Mouse (Mus musculus): Measurements from ENCODE around the gene Gm21985. TPM values are rescaled to one million over a fixed set of nuclear protein-coding genes. Genes with fewer than 3 reads are reported as not detected.
"Not testable (repeated sequence)": the region's sequence is repeated elsewhere in the genome, so short reads cannot be mapped to it uniquely, and the experiment has no call there.

Gene Gm21985
- polyA plus RNA-seq, 1 experiment from 2014 or later: not detected

- peak overlapping the region; percentile 78; the same call in 1 of the 2 replicates for H3K4me3 ChIP-seq (replicated peaks)
- peaks cover 8% of the 10 kb centered on the region for H3K4me1 ChIP-seq
- H3K9ac ChIP-seq: no peak overlapping the region
- H3K9me3 ChIP-seq: no peaks in the 10 kb centered on the region
- H3K27ac ChIP-seq: no peak overlapping the region
- no peaks in the 10 kb centered on the region for H3K36me3 ChIP-seq
- 67% methylated on average over 8 of the region's 8 CpGs for WGBS
- peak overlapping the region; percentile 76 for H3K4me2 ChIP-seq
- no peaks in the 10 kb centered on the region for H3K27me3 ChIP-seq (replicated peaks)
- ATAC-seq (ENCODE audit: insufficient read depth, low FRiP score, low read depth): no peak
Measured at GRCm38 (mm10) chr2:112267547-112268269, 1.6 kb downstream of the Gm21985 start.

- H3K4me1 ChIP-seq: no peaks in the 10 kb centered on the region
- no peak overlapping the region for H3K27ac ChIP-seq
- H3K27me3 ChIP-seq (replicated peaks): no peaks in the 10 kb centered on the region
- no peak overlapping the region for H3K9ac ChIP-seq
- no peak overlapping the region for H3K4me2 ChIP-seq
- ATAC-seq (ENCODE audit: insufficient read depth, low FRiP score, low read depth): no peak
- H3K36me3 ChIP-seq: no peaks in the 10 kb centered on the region
- H3K9me3 ChIP-seq: no peaks in the 10 kb centered on the region
- H3K4me3 ChIP-seq (replicated peaks): no peak overlapping the region
- WGBS: 78% methylated on average over 2 of the region's 2 CpGs
Measured at GRCm38 (mm10) chr2:112270011-112270410, 3.9 kb downstream of the Gm21985 start.

DNA sequence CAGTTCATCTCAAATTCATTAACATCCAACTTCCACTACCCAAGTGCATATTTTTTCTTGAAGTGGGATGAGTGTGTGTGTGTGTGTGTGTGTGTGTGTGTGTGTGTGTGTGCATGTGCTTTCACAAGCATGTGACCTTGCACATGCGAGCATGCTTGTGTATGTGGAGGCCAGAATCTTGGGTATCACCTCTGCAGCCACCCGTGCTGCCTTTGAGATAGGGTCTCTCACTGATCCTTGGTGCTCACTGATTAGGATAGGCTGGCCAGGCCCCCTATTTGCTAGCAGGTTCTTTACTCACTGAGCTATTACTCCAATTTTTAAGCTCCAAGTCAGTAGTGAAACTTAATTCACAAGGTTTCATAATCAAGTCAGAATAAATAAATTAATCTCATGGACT is 6.8 kb downstream of the Gm21985 start:
- 72% methylated on average over 2 of the region's 2 CpGs for WGBS
- ATAC-seq (ENCODE audit: insufficient read depth, low FRiP score, low read depth): no peak
- no peak overlapping the region for H3K27ac ChIP-seq

GRCm38 (mm10) chr2:112273474-112273873 is 7.4 kb downstream of the Gm21985 start:
- H3K9me3 ChIP-seq: no peaks in the 10 kb centered on the region
- no peak overlapping the region for H3K9ac ChIP-seq
- H3K4me2 ChIP-seq: no peak overlapping the region
- 83% methylated on average over 6 of the region's 6 CpGs for WGBS
- H3K27me3 ChIP-seq (replicated peaks): no peaks in the 10 kb centered on the region
- ATAC-seq (ENCODE audit: insufficient read depth, low FRiP score, low read depth): no peak
- no peaks in the 10 kb centered on the region for H3K4me1 ChIP-seq
- no peak overlapping the region for H3K4me3 ChIP-seq (replicated peaks)
- H3K36me3 ChIP-seq: no peaks in the 10 kb centered on the region
- H3K27ac ChIP-seq: no peak overlapping the region

More for the DNA sequence above, 6.8 kb downstream of the Gm21985 start:
- Histone ChIP-seq H3K27me3 (replicated peaks) (no peaks in the 10 kb centered on the region), H3K4me2 (no peak overlapping the region), H3K9me3 (no peaks in the 10 kb centered on the region), H3K36me3 (no peaks in the 10 kb centered on the region), H3K4me3 (replicated peaks) (no peak overlapping the region), H3K9ac (no peak overlapping the region), H3K4me1 (no peaks in the 10 kb centered on the region)

- no peaks in the 10 kb centered on the region for H3K27me3 ChIP-seq (replicated peaks)
- no peaks in the 10 kb centered on the region for H3K4me1 ChIP-seq
- no peaks in the 10 kb centered on the region for H3K9me3 ChIP-seq
- H3K9ac ChIP-seq: no peak overlapping the region
- no peaks in the 10 kb centered on the region for H3K36me3 ChIP-seq
- 83% methylated on average over 3 of the region's 3 CpGs for WGBS
- ATAC-seq (ENCODE audit: insufficient read depth, low FRiP score, low read depth): no peak
- no peak overlapping the region for H3K4me2 ChIP-seq
- no peak overlapping the region for H3K27ac ChIP-seq
- no peak overlapping the region for H3K4me3 ChIP-seq (replicated peaks)
Measured at GRCm38 (mm10) chr2:112276870-112277269, 10.8 kb downstream of the Gm21985 start.

- ATAC-seq (ENCODE audit: insufficient read depth, low FRiP score, low read depth): no peak
- H3K4me3 ChIP-seq (replicated peaks): no peak overlapping the region
- H3K27me3 ChIP-seq (replicated peaks): no peaks in the 10 kb centered on the region
- no peak overlapping the region for H3K27ac ChIP-seq
- H3K36me3 ChIP-seq: no peaks in the 10 kb centered on the region
- H3K4me1 ChIP-seq: no peaks in the 10 kb centered on the region
- WGBS: 89% methylated on average over 1 of the region's 1 CpGs
- no peak overlapping the region for H3K9ac ChIP-seq
- H3K9me3 ChIP-seq: no peaks in the 10 kb centered on the region
- no peak overlapping the region for H3K4me2 ChIP-seq
Measured at GRCm38 (mm10) chr2:112282846-112283245, 16.7 kb downstream of the Gm21985 start.

- H3K27ac ChIP-seq: no peak overlapping the region
- peak overlapping the region; percentile 56 for H3K4me3 ChIP-seq (replicated peaks)
- H3K4me2 ChIP-seq: peak overlapping the region; percentile 92
- H3K9ac ChIP-seq: peak overlapping the region; percentile 63
- H3K4me1 ChIP-seq: no peaks in the 10 kb centered on the region
- no peaks in the 10 kb centered on the region for H3K27me3 ChIP-seq (replicated peaks)
- no peaks in the 10 kb centered on the region for H3K9me3 ChIP-seq
- H3K36me3 ChIP-seq: no peaks in the 10 kb centered on the region
- 2% methylated on average over 21 of the region's 21 CpGs for WGBS
- peak; percentile 93 for ATAC-seq (ENCODE audit: insufficient read depth, low FRiP score, low read depth)
Measured at GRCm38 (mm10) chr2:112284363-112285030, 18.4 kb downstream of the Gm21985 start.

DNA sequence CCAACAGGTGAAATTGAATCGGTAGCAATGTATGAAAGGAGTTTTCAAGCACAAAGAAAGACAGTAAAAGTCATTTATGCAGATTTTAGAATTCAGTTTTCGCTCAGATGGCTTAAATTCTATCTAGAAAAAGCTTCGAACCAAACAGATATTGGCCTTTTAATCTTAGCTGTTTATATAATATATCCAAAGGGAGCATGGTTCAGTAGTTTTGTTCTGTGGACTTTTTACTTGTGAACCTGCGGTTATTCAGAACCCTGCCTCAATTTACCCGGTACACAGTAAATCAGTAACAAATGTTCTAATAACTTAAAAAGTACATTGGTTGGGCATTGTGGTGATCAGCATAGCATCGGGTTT is 18.9 kb downstream of the Gm21985 start:
- Histone ChIP-seq H3K9me3 (no peaks in the 10 kb centered on the region), H3K4me2 (peak overlapping the region; percentile 92), H3K27me3 (replicated peaks) (no peaks in the 10 kb centered on the region), H3K27ac (no peak overlapping the region), H3K36me3 (no peaks in the 10 kb centered on the region), H3K9ac (no peak overlapping the region), H3K4me1 (no peaks in the 10 kb centered on the region), H3K4me3 (replicated peaks) (peak overlapping the region; percentile 56)
- ATAC-seq (ENCODE audit: insufficient read depth, low FRiP score, low read depth): no peak
- WGBS: 42% methylated on average over 6 of the region's 6 CpGs

DNA sequence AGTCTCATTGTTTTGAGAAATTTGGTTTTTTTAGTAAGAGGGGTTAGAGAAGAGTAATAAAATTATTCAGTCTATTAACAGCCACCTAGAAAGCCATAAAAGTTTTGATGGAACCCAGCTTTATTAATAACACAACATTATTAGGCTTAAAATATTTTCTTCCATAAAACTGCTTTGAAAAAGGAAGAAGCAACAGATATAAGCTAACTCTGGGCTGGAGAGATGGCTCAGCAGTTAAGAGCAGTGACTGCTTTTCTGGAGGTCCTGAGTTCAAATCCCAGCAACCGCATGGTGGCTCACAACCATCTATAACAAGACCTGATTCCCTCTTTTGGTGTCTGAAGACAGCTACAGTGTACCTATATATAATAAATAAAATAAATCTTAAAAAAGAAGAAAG is 19.9 kb downstream of the Gm21985 start:
- not testable (repeated sequence) for H3K27ac ChIP-seq; H3K27me3 ChIP-seq (replicated peaks); H3K36me3 ChIP-seq; H3K9ac ChIP-seq; H3K4me1 ChIP-seq; ATAC-seq (ENCODE audit: insufficient read depth, low FRiP score, low read depth); H3K9me3 ChIP-seq; H3K4me2 ChIP-seq; H3K4me3 ChIP-seq (replicated peaks)
- WGBS: 95% methylated on average over 1 of the region's 1 CpGs

GRCm38 (mm10) chr2:112287059-112287458 is 20.9 kb downstream of the Gm21985 start:
- H3K9me3 ChIP-seq: no peaks in the 10 kb centered on the region
- H3K27me3 ChIP-seq (replicated peaks): no peaks in the 10 kb centered on the region
- no peaks in the 10 kb centered on the region for H3K36me3 ChIP-seq
- H3K4me2 ChIP-seq: no peak overlapping the region
- peak; percentile 83 for ATAC-seq (ENCODE audit: insufficient read depth, low FRiP score, low read depth)
- H3K4me3 ChIP-seq (replicated peaks): no peak overlapping the region
- WGBS: 54% methylated on average over 4 of the region's 4 CpGs
- 0 out of 2 replicates have a peak overlapping the region, but pooled peaks have one; percentile 16 for H3K27ac ChIP-seq
- no peaks in the 10 kb centered on the region for H3K4me1 ChIP-seq
- H3K9ac ChIP-seq: no peak overlapping the region

GRCm38 (mm10) chr2:112289507-112289906 is 23.4 kb downstream of the Gm21985 start:
- no peaks in the 10 kb centered on the region for H3K9me3 ChIP-seq
- H3K27me3 ChIP-seq (replicated peaks): no peaks in the 10 kb centered on the region
- H3K4me2 ChIP-seq: no peak overlapping the region
- H3K4me1 ChIP-seq: no peaks in the 10 kb centered on the region
- 78% methylated on average over 3 of the region's 3 CpGs for WGBS
- ATAC-seq (ENCODE audit: insufficient read depth, low FRiP score, low read depth): no peak
- no peak overlapping the region for H3K9ac ChIP-seq
- no peaks in the 10 kb centered on the region for H3K36me3 ChIP-seq
- H3K4me3 ChIP-seq (replicated peaks): no peak overlapping the region
- no peak overlapping the region for H3K27ac ChIP-seq

DNA sequence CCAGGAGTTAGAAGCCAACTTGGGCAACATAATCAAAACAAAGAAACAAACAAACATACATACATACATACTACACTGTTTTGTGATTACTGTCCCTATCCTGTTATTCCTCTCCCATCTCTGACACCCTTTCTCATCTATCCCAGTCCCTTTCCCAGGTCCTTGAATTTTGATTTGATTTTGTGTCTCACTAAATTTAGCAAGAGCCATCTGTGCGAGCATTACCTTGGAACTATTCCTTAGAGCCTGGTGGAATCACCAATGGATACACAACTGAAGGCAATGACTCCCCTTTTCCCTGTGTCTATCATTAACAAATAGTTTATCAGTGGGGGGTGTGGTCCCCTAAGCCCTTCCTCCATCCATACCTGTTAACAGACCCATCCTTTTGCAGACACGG is 26.7 kb downstream of the Gm21985 start:
- no peaks in the 10 kb centered on the region for H3K9me3 ChIP-seq
- H3K4me3 ChIP-seq (replicated peaks): no peak overlapping the region
- no peak overlapping the region for H3K27ac ChIP-seq
- no peaks in the 10 kb centered on the region for H3K36me3 ChIP-seq
- no peaks in the 10 kb centered on the region for H3K4me1 ChIP-seq
- no peak overlapping the region for H3K4me2 ChIP-seq
- H3K9ac ChIP-seq: no peak overlapping the region
- no peak for ATAC-seq (ENCODE audit: insufficient read depth, low FRiP score, low read depth)
- WGBS: 78% methylated on average over 2 of the region's 2 CpGs
- no peaks in the 10 kb centered on the region for H3K27me3 ChIP-seq (replicated peaks)

Measured in stomach, embryonic 15.5 days (tissue).